Mouse (Mus musculus) erythroblast, embryonic 14.5 days (primary cell): Measurements from ENCODE around the gene Ier5.

Experiments used
- GATA1 ChIP-seq: IDR thresholded peaks from 2 replicates; pipeline ENCODE4 v1.6.1; 2012; ENCODE audit warnings: low read length, inconsistent platforms, mixed read lengths
- TAL1 ChIP-seq: IDR thresholded peaks from 3 replicates; pipeline ENCODE4 v1.6.1; 2012; ENCODE audit warnings: low read length, inconsistent platforms, mixed read lengths

- TF ChIP-seq TAL1 (no peak), GATA1 (no peak)
Measured at GRCm38 (mm10) chr1:155052761-155053166, 46.7 kb downstream of the Ier5 start.
